Mouse (Mus musculus): ENCODE data around the gene Haspin. TPM values are rescaled to one million over a fixed set of nuclear protein-coding genes. Genes with fewer than 3 reads are reported as not detected.

Haspin gene
- polyA plus RNA-seq, 2 experiments, result 6.1 to 11.2 TPM

DNA sequence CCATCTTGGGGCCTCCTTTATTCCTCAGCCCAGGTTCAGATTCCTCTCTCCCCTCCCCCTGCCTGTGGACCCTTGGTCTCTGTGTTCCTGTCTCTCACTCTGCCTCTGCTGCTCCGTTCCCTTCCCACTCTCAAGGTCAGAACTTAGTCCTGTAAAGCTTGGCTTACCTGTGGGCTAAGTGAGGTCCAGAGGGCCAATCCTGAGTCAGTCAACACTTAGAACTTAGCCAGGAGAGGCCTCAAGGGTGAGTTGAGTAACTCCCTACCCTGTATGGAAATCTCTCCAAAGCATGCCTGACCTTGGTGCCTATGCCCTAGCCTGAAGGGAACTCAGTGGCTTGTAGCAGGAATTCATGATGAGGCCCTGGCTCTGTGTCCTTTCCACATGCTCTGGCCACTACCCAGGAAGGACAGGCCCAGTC is 6.2 kb upstream of the Haspin start:
- WGBS, result 83% methylated on average over 1 of the region's 1 CpGs
- no peak overlapping the region for H3K27ac ChIP-seq (replicated peaks; ENCODE audit: low read depth, low read length)
- TF ChIP-seq POLR2A (IDR thresholded peaks at IDR 0.05; ENCODE audit: borderline replicate concordance, extremely low read depth, insufficient read depth, insufficient read length), result no peak
- no peaks in the 10 kb centered on the region for H3K9me3 ChIP-seq (ENCODE audit: control insufficient read depth, low read length)
- no peaks in the 10 kb centered on the region for H3K4me1 ChIP-seq (ENCODE audit: control insufficient read depth, insufficient read depth, low read length)
- DNase-seq (ENCODE audit: low spot score) (no peak), ATAC-seq (ENCODE audit: low FRiP score, low read depth) (no peak)
- no peak overlapping the region for H3K4me2 ChIP-seq (replicated peaks; ENCODE audit: low read depth, low read length, severe bottlenecking)
- H3K4me3 ChIP-seq (replicated peaks; ENCODE audit: low read length), result no peak overlapping the region
- H3K9ac ChIP-seq (ENCODE audit: low read depth, low read length, severe bottlenecking), result no peak overlapping the region
- H3K36me3 ChIP-seq (ENCODE audit: control insufficient read depth, insufficient read depth, low read length), result no peaks in the 10 kb centered on the region
- H3K27me3 ChIP-seq (ENCODE audit: control insufficient read depth, insufficient read depth, low read length), result no peaks in the 10 kb centered on the region

DNA sequence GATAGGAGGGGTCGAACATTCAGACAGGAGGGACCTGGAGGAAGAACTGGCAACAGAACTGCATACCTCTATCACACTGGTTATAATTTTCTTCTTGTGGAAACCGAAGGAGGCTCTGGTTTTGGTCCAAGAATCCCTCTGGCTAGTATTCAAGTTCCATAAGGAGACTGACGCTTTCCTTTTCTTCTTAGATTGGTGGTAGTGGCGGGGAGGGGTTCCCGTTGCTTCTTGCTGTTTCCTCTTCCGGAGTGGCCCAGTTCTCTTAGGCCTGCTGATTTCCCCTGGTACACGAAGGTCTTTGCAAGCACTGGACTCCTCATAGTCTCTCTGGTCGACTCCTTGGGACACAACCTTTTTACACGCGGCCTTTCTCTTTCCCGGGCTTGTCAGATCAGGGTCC is 978 bp downstream of the Haspin start:
- no peaks in the 10 kb centered on the region for H3K27me3 ChIP-seq (ENCODE audit: control insufficient read depth, insufficient read depth, low read length)
- peak overlapping the region; percentile 80 for H3K9ac ChIP-seq (ENCODE audit: low read depth, low read length, severe bottlenecking)
- peak; percentile 25 for DNase-seq (ENCODE audit: low spot score)
- WGBS, result 32% methylated on average over 11 of the region's 11 CpGs
- peaks cover 15% of the 10 kb centered on the region for H3K4me1 ChIP-seq (ENCODE audit: control insufficient read depth, insufficient read depth, low read length)
- H3K27ac ChIP-seq (replicated peaks; ENCODE audit: low read depth, low read length), result no peak overlapping the region
- H3K4me2 ChIP-seq (replicated peaks; ENCODE audit: low read depth, low read length, severe bottlenecking), result peak overlapping the region; percentile 87
- no peak for ATAC-seq (ENCODE audit: low FRiP score, low read depth)
- TF ChIP-seq POLR2A (IDR thresholded peaks at IDR 0.05; ENCODE audit: borderline replicate concordance, extremely low read depth, insufficient read depth, insufficient read length), result no peak
- no peaks in the 10 kb centered on the region for H3K9me3 ChIP-seq (ENCODE audit: control insufficient read depth, low read length)
- peak overlapping the region; percentile 90 for H3K4me3 ChIP-seq (replicated peaks; ENCODE audit: low read length)
- peaks cover 11% of the 10 kb centered on the region for H3K36me3 ChIP-seq (ENCODE audit: control insufficient read depth, insufficient read depth, low read length)

DNA sequence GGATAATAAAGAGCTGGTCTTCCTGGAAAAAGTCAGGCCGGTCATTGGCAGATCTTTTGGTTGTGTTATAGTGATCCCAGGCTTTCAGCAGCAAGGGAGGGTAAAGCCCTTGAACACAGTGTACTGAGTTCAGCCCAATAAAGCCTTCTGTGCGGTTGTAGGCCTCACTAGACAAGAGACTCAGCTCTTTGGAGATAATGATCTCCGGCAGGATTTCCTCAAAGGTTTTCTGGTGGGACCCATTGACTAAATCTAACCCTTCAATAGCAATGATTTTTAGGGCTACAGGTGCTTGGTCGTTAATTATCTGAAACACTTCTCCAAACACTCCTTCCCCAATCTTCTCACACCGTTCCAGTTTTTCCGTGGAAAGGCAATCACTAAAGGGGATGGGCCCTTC is 1.5 kb downstream of the Haspin start:
- no peak overlapping the region for H3K9ac ChIP-seq (ENCODE audit: low read depth, low read length, severe bottlenecking)
- H3K27me3 ChIP-seq (ENCODE audit: control insufficient read depth, insufficient read depth, low read length), result no peaks in the 10 kb centered on the region

DNA sequence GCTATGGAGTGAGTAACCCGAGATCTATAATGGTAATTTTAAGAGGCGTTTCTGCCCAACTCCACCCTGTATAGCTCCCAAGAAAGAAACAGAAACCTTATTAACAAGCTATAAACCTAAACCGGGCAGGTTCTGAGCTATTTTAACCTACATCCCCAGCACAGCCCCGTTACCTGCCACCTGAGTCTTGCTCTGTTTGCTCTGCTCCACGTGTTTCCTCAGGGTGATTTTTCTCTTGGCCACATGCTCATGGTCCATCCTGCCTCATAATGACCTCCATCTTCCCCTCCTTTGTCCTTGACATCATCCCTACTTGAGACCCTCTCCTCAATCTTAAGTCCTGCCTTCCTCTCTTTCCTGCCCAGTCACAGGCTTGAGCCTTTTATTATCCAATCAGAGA is 3.9 kb downstream of the Haspin start:
- Histone ChIP-seq H3K36me3 (ENCODE audit: control insufficient read depth, insufficient read depth, low read length) (peaks cover 14% of the 10 kb centered on the region), H3K4me2 (replicated peaks; ENCODE audit: low read depth, low read length, severe bottlenecking) (peak overlapping the region; percentile 19; the same call in 1 of the 2 replicates), H3K9me3 (ENCODE audit: control insufficient read depth, low read length) (no peaks in the 10 kb centered on the region), H3K27ac (replicated peaks; ENCODE audit: low read depth, low read length) (no peak overlapping the region), H3K27me3 (ENCODE audit: control insufficient read depth, insufficient read depth, low read length) (no peaks in the 10 kb centered on the region), H3K9ac (ENCODE audit: low read depth, low read length, severe bottlenecking) (no peak overlapping the region), H3K4me3 (replicated peaks; ENCODE audit: low read length) (no peak overlapping the region), H3K4me1 (ENCODE audit: control insufficient read depth, insufficient read depth, low read length) (peaks cover 15% of the 10 kb centered on the region)
- no peak for TF ChIP-seq POLR2A (IDR thresholded peaks at IDR 0.05; ENCODE audit: borderline replicate concordance, extremely low read depth, insufficient read depth, insufficient read length)
- DNase-seq (ENCODE audit: low spot score) (no peak), ATAC-seq (ENCODE audit: low FRiP score, low read depth) (no peak)
- WGBS, result 48% methylated on average over 5 of the region's 5 CpGs

More for the DNA sequence above, 1.5 kb downstream of the Haspin start:
- Histone ChIP-seq H3K4me2 (replicated peaks; ENCODE audit: low read depth, low read length, severe bottlenecking) (peak overlapping the region; percentile 87), H3K27ac (replicated peaks; ENCODE audit: low read depth, low read length) (no peak overlapping the region), H3K4me1 (ENCODE audit: control insufficient read depth, insufficient read depth, low read length) (peaks cover 15% of the 10 kb centered on the region), H3K4me3 (replicated peaks; ENCODE audit: low read length) (peak overlapping the region; percentile 90), H3K36me3 (ENCODE audit: control insufficient read depth, insufficient read depth, low read length) (peaks cover 11% of the 10 kb centered on the region), H3K9me3 (ENCODE audit: control insufficient read depth, low read length) (no peaks in the 10 kb centered on the region)
- ATAC-seq (ENCODE audit: low FRiP score, low read depth), result no peak
- TF ChIP-seq POLR2A (IDR thresholded peaks at IDR 0.05; ENCODE audit: borderline replicate concordance, extremely low read depth, insufficient read depth, insufficient read length), result no peak
- DNase-seq (ENCODE audit: low spot score), result no peak
- 77% methylated on average over 6 of the region's 6 CpGs for WGBS

DNA sequence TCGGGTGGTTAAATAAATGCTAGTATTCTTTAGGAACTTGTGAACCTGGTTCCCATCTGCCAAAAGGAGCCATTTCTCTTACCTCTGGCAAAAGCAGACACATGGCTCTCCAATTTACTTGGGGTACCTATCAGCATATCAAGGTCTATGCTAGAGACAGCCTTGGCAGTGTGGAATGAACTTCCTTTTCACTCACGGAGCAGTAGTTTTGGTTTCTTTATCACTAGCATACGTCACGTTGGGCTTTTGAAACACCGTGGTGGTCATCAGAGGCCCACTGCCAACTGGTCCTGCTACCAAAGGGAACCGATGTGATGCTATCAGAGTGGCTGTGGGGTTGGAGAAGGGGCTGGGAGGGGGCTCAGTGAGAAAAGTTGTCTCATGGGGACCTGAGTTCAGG is 5.1 kb downstream of the Haspin start:
- WGBS, result 94% methylated on average over 6 of the region's 6 CpGs

DNA sequence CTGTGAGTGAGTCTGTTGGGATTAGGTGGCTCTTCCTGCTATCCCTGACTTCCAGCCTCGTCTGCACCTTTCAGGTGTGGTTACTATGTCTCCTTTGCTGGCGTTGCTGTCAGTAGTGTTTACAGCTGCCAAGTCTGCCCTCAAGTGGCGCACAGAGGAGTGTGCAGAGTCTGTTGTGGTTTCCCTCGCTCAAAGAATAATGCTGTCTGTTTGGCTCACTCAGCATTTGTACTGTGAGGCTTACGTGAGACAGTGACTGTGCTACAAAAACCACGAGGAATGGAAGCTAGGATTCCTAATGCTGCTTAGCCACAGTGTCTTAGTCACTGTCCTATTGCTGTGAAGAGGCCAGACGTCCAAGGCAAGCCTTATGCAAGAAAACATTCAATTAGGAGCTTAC is 7.1 kb downstream of the Haspin start:
- Histone ChIP-seq H3K9me3 (ENCODE audit: control insufficient read depth, low read length) (no peaks in the 10 kb centered on the region), H3K4me2 (replicated peaks; ENCODE audit: low read depth, low read length, severe bottlenecking) (no peak overlapping the region), H3K27me3 (ENCODE audit: control insufficient read depth, insufficient read depth, low read length) (no peaks in the 10 kb centered on the region), H3K4me3 (replicated peaks; ENCODE audit: low read length) (no peak overlapping the region), H3K9ac (ENCODE audit: low read depth, low read length, severe bottlenecking) (no peak overlapping the region), H3K36me3 (ENCODE audit: control insufficient read depth, insufficient read depth, low read length) (peaks cover 14% of the 10 kb centered on the region), H3K27ac (replicated peaks; ENCODE audit: low read depth, low read length) (no peak overlapping the region), H3K4me1 (ENCODE audit: control insufficient read depth, insufficient read depth, low read length) (peaks cover 5% of the 10 kb centered on the region; the same call in 1 of the 2 replicates)
- no peak for ATAC-seq (ENCODE audit: low FRiP score, low read depth)
- 79% methylated on average over 7 of the region's 7 CpGs for WGBS
- no peak for DNase-seq (ENCODE audit: low spot score)
- no peak for TF ChIP-seq POLR2A (IDR thresholded peaks at IDR 0.05; ENCODE audit: borderline replicate concordance, extremely low read depth, insufficient read depth, insufficient read length)

More for the DNA sequence above, 5.1 kb downstream of the Haspin start:
- H3K36me3 ChIP-seq (ENCODE audit: control insufficient read depth, insufficient read depth, low read length), result peaks cover 14% of the 10 kb centered on the region
- DNase-seq (ENCODE audit: low spot score) (no peak), ATAC-seq (ENCODE audit: low FRiP score, low read depth) (no peak)
- no peak overlapping the region for H3K27ac ChIP-seq (replicated peaks; ENCODE audit: low read depth, low read length)
- no peaks in the 10 kb centered on the region for H3K9me3 ChIP-seq (ENCODE audit: control insufficient read depth, low read length)
- no peak for TF ChIP-seq POLR2A (IDR thresholded peaks at IDR 0.05; ENCODE audit: borderline replicate concordance, extremely low read depth, insufficient read depth, insufficient read length)
- H3K27me3 ChIP-seq (ENCODE audit: control insufficient read depth, insufficient read depth, low read length), result no peaks in the 10 kb centered on the region
- H3K4me1 ChIP-seq (ENCODE audit: control insufficient read depth, insufficient read depth, low read length), result peaks cover 12% of the 10 kb centered on the region
- no peak overlapping the region for H3K4me2 ChIP-seq (replicated peaks; ENCODE audit: low read depth, low read length, severe bottlenecking)
- H3K4me3 ChIP-seq (replicated peaks; ENCODE audit: low read length), result no peak overlapping the region
- H3K9ac ChIP-seq (ENCODE audit: low read depth, low read length, severe bottlenecking), result no peak overlapping the region

Measured in limb, embryonic 14.5 days (tissue).